Mouse (Mus musculus) hindbrain, postnatal 0 days (tissue): ENCODE measurements around the gene Ap4b1. TPM values are rescaled to one million over a fixed set of nuclear protein-coding genes. Genes with fewer than 3 reads are reported as not detected.

ENCODE experiments used
- ATAC-seq: fragments of 200-750 bp; cut with Nextera tagmentation; 2 replicates; pipeline ENCODE4 v1.8.0; 2017; ENCODE audit warnings: mild to moderate bottlenecking, moderate TSS enrichment, moderate library complexity
- DNase-seq: peaks from one replicate; pipeline ENCODE4 v3.0.0-alpha.2; 2015; ENCODE audit warnings: low spot score
- H3K27ac ChIP-seq: fragments of 300-500 bp; sonication (generic); 2 replicates; pipeline ENCODE4 v1.5.1; 2014; ENCODE audit warnings: mild to moderate bottlenecking
- H3K27me3 ChIP-seq: fragments of 300-500 bp; sonication (generic); 2 replicates; pipeline ENCODE4 v1.6.1; 2014; ENCODE audit warnings: low read length, mixed read lengths; ENCODE audit not compliant: insufficient read depth
- H3K36me3 ChIP-seq: fragments of 300-500 bp; sonication (generic); 2 replicates; pipeline ENCODE4 v1.6.1; 2014; ENCODE audit warnings: low read length, mixed read lengths; ENCODE audit not compliant: insufficient read depth
- H3K4me1 ChIP-seq: fragments of 300-500 bp; sonication (generic); 2 replicates; pipeline ENCODE4 v1.6.1; 2014; ENCODE audit warnings: antibody characterized with exemption, low read length, mixed read lengths; ENCODE audit not compliant: insufficient read depth
- H3K4me2 ChIP-seq: fragments of 300-500 bp; sonication (generic); 2 replicates; pipeline ENCODE4 v1.6.1; 2014; ENCODE audit warnings: low read depth, mild to moderate bottlenecking, low read length, moderate library complexity, mixed read lengths
- H3K4me3 ChIP-seq: fragments of 300-500 bp; sonication (generic); 2 replicates; pipeline ENCODE4 v1.5.1; 2014; ENCODE audit warnings: low read length
- H3K9ac ChIP-seq: fragments of 300-500 bp; sonication (generic); replicated peaks from 2 replicates; pipeline ENCODE4 v1.6.1; 2014; ENCODE audit warnings: mild to moderate bottlenecking, low read length, moderate library complexity, mixed read lengths
- H3K9me3 ChIP-seq: fragments of 300-500 bp; sonication (generic); 2 replicates; pipeline ENCODE4 v1.6.1; 2016; ENCODE audit warnings: low read length, mixed read lengths
- CTCF ChIP-seq: IDR thresholded peaks from 2 replicates; pipeline ENCODE4 v1.5.1; 2016; ENCODE audit warnings: antibody characterized with exemption, control low read depth, low read depth
- WGBS: fragments of 180-500 bp; shearing (Covaris S2); extraction: QIAGEN DNeasy Blood & Tissue Kit; methylation state at CpG from one replicate; pipeline ENCODE4 v1.1.7; 2014; 5-methylcytosine and 5-hydroxymethylcytosine counted together
- polyA plus RNA-seq: library from polyadenylated mRNA; unstranded; fragments of >200 nt; fragmentation: Nextera tagmentation; extraction: Ambion mirVana; gene quantifications from 2 replicates; pipeline ENCODE4 v1.2.1, GENCODE M21; 2015
- total RNA-seq: library from RNA; depleted of rRNA; stranded (reverse); fragments of >200 nt; gene quantifications from 2 replicates; pipeline ENCODE4 v1.2.3, GENCODE M21; 2014

Gene Ap4b1
- total and polyA plus RNA-seq, 2 experiments from 2014 or later: 16.4 to 25.8 TPM

GRCm38 (mm10) chr3:103777940-103778339 lies 31.4 kb upstream of the Ap4b1 start:
- ATAC-seq (no peak), DNase-seq (no peak)
- Histone ChIP-seq H3K4me1 (no peaks in the 10 kb centered on the region), H3K27ac (no peak overlapping the region), H3K27me3 (no peaks in the 10 kb centered on the region), H3K4me3 (no peak overlapping the region), H3K4me2 (no peak overlapping the region), H3K36me3 (0 out of 2 replicates have a peak, but pooled peaks cover 3% of the 10 kb centered on the region), H3K9ac (no peak overlapping the region), H3K9me3 (no peaks in the 10 kb centered on the region)
- whole genome bisulfite sequencing: 82% methylated on average over 11 of the region's 11 CpGs
- no peak for TF ChIP-seq CTCF

GRCm38 (mm10) chr3:103778660-103779059 lies 30.7 kb upstream of the Ap4b1 start:
- DNase-seq: no peak
- Histone ChIP-seq H3K27me3 (no peaks in the 10 kb centered on the region), H3K4me2 (no peak overlapping the region), H3K9me3 (no peaks in the 10 kb centered on the region), H3K9ac (no peak overlapping the region), H3K4me3 (no peak overlapping the region), H3K4me1 (no peaks in the 10 kb centered on the region), H3K27ac (no peak overlapping the region), H3K36me3 (0 out of 2 replicates have a peak, but pooled peaks cover 3% of the 10 kb centered on the region)
- TF ChIP-seq CTCF: no peak
- 86% methylated on average over 6 of the region's 6 CpGs for WGBS
- ATAC-seq: no peak

- no peak for ATAC-seq
- Histone ChIP-seq H3K9me3 (no peaks in the 10 kb centered on the region), H3K4me2 (no peak overlapping the region), H3K9ac (no peak overlapping the region), H3K4me3 (no peak overlapping the region), H3K27me3 (no peaks in the 10 kb centered on the region), H3K36me3 (0 out of 2 replicates have a peak, but pooled peaks cover 3% of the 10 kb centered on the region), H3K27ac (no peak overlapping the region), H3K4me1 (no peaks in the 10 kb centered on the region)
- 70% methylated on average over 7 of the region's 7 CpGs for WGBS
- no peak for DNase-seq
- TF ChIP-seq CTCF: no peak
Measured at GRCm38 (mm10) chr3:103779183-103779582, 30.1 kb upstream of the Ap4b1 start.

GRCm38 (mm10) chr3:103780271-103780670 lies 29.0 kb upstream of the Ap4b1 start:
- Histone ChIP-seq H3K9me3 (no peaks in the 10 kb centered on the region), H3K27ac (no peak overlapping the region), H3K27me3 (no peaks in the 10 kb centered on the region), H3K4me1 (no peaks in the 10 kb centered on the region), H3K4me2 (no peak overlapping the region), H3K36me3 (0 out of 2 replicates have a peak, but pooled peaks cover 3% of the 10 kb centered on the region), H3K4me3 (no peak overlapping the region), H3K9ac (no peak overlapping the region)
- TF ChIP-seq CTCF: no peak
- DNase-seq (no peak), ATAC-seq (no peak)
- 93% methylated on average over 3 of the region's 3 CpGs for WGBS

- 75% methylated on average over 5 of the region's 5 CpGs for WGBS
- ATAC-seq (no peak), DNase-seq (no peak)
- Histone ChIP-seq H3K4me3 (no peak overlapping the region), H3K4me1 (no peaks in the 10 kb centered on the region), H3K9ac (no peak overlapping the region), H3K4me2 (no peak overlapping the region), H3K27me3 (no peaks in the 10 kb centered on the region), H3K27ac (no peak overlapping the region), H3K9me3 (no peaks in the 10 kb centered on the region), H3K36me3 (no peaks in the 10 kb centered on the region)
- no peak for TF ChIP-seq CTCF
Measured at GRCm38 (mm10) chr3:103780777-103781176, 28.5 kb upstream of the Ap4b1 start.

GRCm38 (mm10) chr3:103782844-103783609 lies 26.3 kb upstream of the Ap4b1 start:
- no peak for TF ChIP-seq CTCF
- ATAC-seq (no peak), DNase-seq (no peak)
- H3K9me3 ChIP-seq: no peaks in the 10 kb centered on the region
- H3K4me2 ChIP-seq: no peak overlapping the region
- 89% methylated on average over 4 of the region's 4 CpGs for WGBS
- no peaks in the 10 kb centered on the region for H3K4me1 ChIP-seq
- no peaks in the 10 kb centered on the region for H3K27me3 ChIP-seq
- no peak overlapping the region for H3K27ac ChIP-seq
- H3K9ac ChIP-seq: no peak overlapping the region
- H3K4me3 ChIP-seq: no peak overlapping the region
- no peaks in the 10 kb centered on the region for H3K36me3 ChIP-seq

- H3K27me3 ChIP-seq: no peaks in the 10 kb centered on the region
- WGBS: 68% methylated on average over 7 of the region's 7 CpGs
- H3K4me1 ChIP-seq: no peaks in the 10 kb centered on the region; the same call in 1 of the 2 replicates
- no peaks in the 10 kb centered on the region for H3K9me3 ChIP-seq
- no peak overlapping the region for H3K9ac ChIP-seq
- ATAC-seq (no peak), DNase-seq (no peak)
- H3K4me2 ChIP-seq: no peak overlapping the region
- no peaks in the 10 kb centered on the region for H3K36me3 ChIP-seq
- no peak overlapping the region for H3K27ac ChIP-seq
- H3K4me3 ChIP-seq: no peak overlapping the region
- no peak for TF ChIP-seq CTCF
Measured at GRCm38 (mm10) chr3:103787225-103787624, 22.1 kb upstream of the Ap4b1 start.
